Mouse (Mus musculus): ENCODE measurements at regions not wholly inside any gene's neighbourhood (a gene's known extent, or its start where the extent isn't known, plus 50 kb on each side); places are given as distances from the start of the nearest gene placed in this dataset.

GRCm38 (mm10) chr16:80728739-80729138 lies 471.8 kb upstream of the Ncam2 start:
- DNase-seq (ENCODE audit: low spot score, missing footprints) (no peak), ATAC-seq (ENCODE audit: low FRiP score) (no peak)
- Histone ChIP-seq H3K4me1 (ENCODE audit: control insufficient read depth, insufficient read depth, low read length) (no peaks in the 10 kb centered on the region), H3K4me2 (no peak overlapping the region), H3K9me3 (ENCODE audit: control insufficient read depth, low read length) (no peaks in the 10 kb centered on the region), H3K27me3 (ENCODE audit: control insufficient read depth, insufficient read depth, low read length) (no peaks in the 10 kb centered on the region), H3K9ac (ENCODE audit: low read length) (no peak overlapping the region), H3K27ac (ENCODE audit: low read depth, low read length) (no peak overlapping the region), H3K36me3 (ENCODE audit: control insufficient read depth, insufficient read depth, low read length) (no peaks in the 10 kb centered on the region), H3K4me3 (ENCODE audit: low read depth, low read length) (no peak overlapping the region)
- 76% methylated on average over 2 of the region's 2 CpGs for WGBS

GRCm38 (mm10) chr16:80773261-80773660 lies 427.2 kb upstream of the Ncam2 start:
- 93% methylated on average over 2 of the region's 2 CpGs for WGBS
- DNase-seq (ENCODE audit: low spot score, missing footprints) (peak; percentile 66), ATAC-seq (ENCODE audit: low FRiP score) (no peak)

GRCm38 (mm10) chr16:80817056-80817455 lies 383.4 kb upstream of the Ncam2 start:
- Histone ChIP-seq H3K27ac (ENCODE audit: low read depth, low read length) (no peak overlapping the region), H3K9me3 (ENCODE audit: control insufficient read depth, low read length) (no peaks in the 10 kb centered on the region), H3K4me2 (no peak overlapping the region), H3K4me3 (ENCODE audit: low read depth, low read length) (no peak overlapping the region), H3K4me1 (ENCODE audit: control insufficient read depth, insufficient read depth, low read length) (no peaks in the 10 kb centered on the region), H3K9ac (ENCODE audit: low read length) (no peak overlapping the region), H3K27me3 (ENCODE audit: control insufficient read depth, insufficient read depth, low read length) (no peaks in the 10 kb centered on the region), H3K36me3 (ENCODE audit: control insufficient read depth, insufficient read depth, low read length) (no peaks in the 10 kb centered on the region)
- ATAC-seq (ENCODE audit: low FRiP score) = no peak
- DNase-seq (ENCODE audit: low spot score, missing footprints) = no peak
- WGBS = 90% methylated on average over 4 of the region's 4 CpGs

More at GRCm38 (mm10) chr16:80773261-80773660, 427.2 kb upstream of the Ncam2 start:
- no peak overlapping the region for H3K4me2 ChIP-seq
- no peaks in the 10 kb centered on the region for H3K36me3 ChIP-seq (ENCODE audit: control insufficient read depth, insufficient read depth, low read length)
- no peaks in the 10 kb centered on the region for H3K4me1 ChIP-seq (ENCODE audit: control insufficient read depth, insufficient read depth, low read length)
- H3K9ac ChIP-seq (ENCODE audit: low read length) = no peak overlapping the region
- no peak overlapping the region for H3K4me3 ChIP-seq (ENCODE audit: low read depth, low read length)
- H3K27me3 ChIP-seq (ENCODE audit: control insufficient read depth, insufficient read depth, low read length) = no peaks in the 10 kb centered on the region
- H3K27ac ChIP-seq (ENCODE audit: low read depth, low read length) = no peak overlapping the region
- no peaks in the 10 kb centered on the region; the same call in 1 of the 2 replicates for H3K9me3 ChIP-seq (ENCODE audit: control insufficient read depth, low read length)

- Histone ChIP-seq H3K9ac (ENCODE audit: low read length) (no peak overlapping the region), H3K4me2 (no peak overlapping the region), H3K9me3 (ENCODE audit: control insufficient read depth, low read length) (no peaks in the 10 kb centered on the region), H3K36me3 (ENCODE audit: control insufficient read depth, insufficient read depth, low read length) (no peaks in the 10 kb centered on the region), H3K27ac (ENCODE audit: low read depth, low read length) (no peak overlapping the region), H3K4me3 (ENCODE audit: low read depth, low read length) (no peak overlapping the region), H3K27me3 (ENCODE audit: control insufficient read depth, insufficient read depth, low read length) (no peaks in the 10 kb centered on the region), H3K4me1 (ENCODE audit: control insufficient read depth, insufficient read depth, low read length) (no peaks in the 10 kb centered on the region)
- WGBS = 80% methylated on average over 4 of the region's 4 CpGs
- DNase-seq (ENCODE audit: low spot score, missing footprints) = no peak
- no peak for ATAC-seq (ENCODE audit: low FRiP score)
Observed at GRCm38 (mm10) chr16:80834532-80834931, 366.0 kb upstream of the Ncam2 start.

All from midbrain, embryonic 11.5 days (tissue).